Mouse (Mus musculus) R1 (cell line): ENCODE results near the gene Spata3.

Experiments used
- DNase-seq: peaks from one replicate; pipeline ENCODE4 v3.0.0-alpha.2; 2018; ENCODE audit warnings: low read depth, low spot score

The Spata3 gene

DNA sequence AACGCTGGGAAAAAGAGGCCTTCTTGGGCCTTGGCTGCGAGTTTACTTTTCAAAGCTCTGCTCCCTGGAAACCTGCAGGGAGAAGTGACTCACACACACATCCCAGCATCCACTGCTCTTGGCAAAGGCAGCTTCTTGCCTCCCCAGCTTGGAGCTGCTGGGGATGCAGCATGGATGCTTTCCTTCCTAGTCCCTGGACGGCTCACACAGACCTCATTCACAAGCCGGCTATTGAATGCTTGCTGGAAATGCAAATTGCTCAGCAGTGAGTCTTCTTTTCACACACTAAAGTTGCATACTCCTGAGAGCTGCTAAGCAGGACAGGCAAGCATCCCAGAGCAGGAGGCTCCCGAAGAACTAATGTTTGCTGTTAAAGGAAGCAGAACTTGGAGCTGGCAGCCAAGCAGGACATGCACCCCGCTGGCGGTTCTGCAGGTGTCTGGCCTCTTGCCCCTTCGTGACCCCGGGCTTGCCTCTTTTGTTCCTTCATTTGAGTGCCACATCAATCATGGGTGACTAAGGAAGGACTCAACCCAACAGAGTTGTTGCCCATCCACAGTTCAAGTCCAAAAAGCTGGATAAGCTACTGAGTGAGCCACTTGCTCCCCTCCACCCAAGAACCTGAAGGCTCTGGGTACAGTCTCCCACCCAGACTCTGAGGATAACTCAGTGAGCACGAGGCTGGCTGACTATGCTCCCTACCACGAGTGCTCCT, 15.8 kb downstream of the Spata3 start:
- peak; percentile 71 for DNase-seq

DNA sequence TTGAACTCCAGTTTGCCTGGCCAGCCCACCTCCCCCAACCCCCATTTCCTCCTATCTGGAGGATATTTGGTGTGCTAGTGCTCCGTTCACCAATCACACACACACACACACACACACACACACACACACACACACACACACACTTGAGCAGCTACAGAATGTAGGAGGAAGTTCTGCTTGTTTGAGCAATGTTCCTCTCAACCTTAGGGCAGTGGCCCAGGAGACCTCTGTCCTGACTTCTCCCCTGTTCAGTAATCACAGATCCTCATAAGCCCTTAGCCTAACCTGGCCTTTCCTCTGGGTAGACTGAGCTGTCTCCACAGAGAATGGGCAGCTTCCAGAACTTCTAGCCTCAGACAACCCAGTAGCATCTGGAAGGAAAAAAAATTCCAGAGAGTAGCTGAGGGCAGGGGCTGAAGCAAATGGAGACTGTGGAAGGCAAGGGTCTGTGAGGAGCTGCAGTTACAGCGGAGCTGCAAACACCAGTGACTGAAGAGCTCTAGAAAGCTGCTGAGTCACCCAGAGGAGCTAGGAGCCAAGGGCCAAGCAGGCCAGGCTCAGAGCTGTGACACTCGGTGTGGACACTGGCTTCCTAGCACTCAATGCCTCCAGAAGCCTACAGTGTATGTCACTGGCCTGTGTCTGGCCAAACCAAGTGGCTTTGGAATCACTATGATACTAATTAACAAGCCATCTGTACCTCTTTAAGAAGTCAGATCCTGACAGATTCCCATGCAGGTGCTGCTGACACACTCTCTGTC, 21.8 kb downstream of the Spata3 start:
- DNase-seq, result no peak

DNA sequence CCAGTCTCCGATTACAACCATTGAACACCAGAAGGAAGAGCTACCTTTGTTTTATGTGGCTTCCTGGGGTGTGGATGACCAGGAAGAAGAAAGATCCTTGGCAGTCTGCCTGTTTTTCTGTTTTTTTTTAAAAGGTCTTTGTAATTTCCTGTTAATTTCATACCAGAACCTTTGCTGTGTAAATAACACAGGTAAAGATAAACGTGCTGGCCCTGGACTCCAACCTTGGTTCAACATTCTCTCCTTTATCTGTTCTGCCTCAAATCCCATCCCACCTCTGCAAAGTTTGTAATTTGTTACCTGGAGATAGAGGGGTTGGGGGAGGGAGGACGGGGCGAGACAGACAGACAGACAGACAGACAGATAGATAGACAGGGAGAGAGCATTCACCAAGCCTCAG, 23.5 kb downstream of the Spata3 start:
- DNase-seq, result no peak

- DNase-seq, result no peak
Observed at GRCm38 (mm10) chr1:86040817-86041216, 24.2 kb downstream of the Spata3 start.

DNA sequence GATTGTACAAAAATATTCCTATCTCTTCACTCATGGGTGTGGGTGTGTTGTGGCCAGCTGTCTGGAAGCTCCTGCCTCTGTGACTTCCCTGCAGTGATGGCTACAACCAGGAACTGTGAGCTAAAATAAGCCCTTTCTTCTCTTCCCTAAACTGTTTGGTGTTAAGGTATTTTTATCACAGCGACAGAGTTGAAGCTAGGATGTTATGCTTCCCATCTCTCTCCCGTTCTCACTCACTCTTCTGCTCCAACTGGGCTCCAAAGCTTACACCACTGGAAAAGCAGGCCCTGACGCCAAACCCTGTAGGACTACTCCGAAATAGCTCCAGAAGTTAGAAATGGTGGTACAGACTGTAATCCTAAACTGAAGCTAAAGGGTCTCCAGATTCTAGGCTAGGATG, 28.4 kb downstream of the Spata3 start:
- no peak for DNase-seq

- peak; percentile 27 for DNase-seq
Observed at GRCm38 (mm10) chr1:86045848-86046805, 29.5 kb downstream of the Spata3 start, which contains the start of gene 2810459M11Rik. TSS of gene 2810459M11Rik (plus strand) at chr1:86045863.

DNA sequence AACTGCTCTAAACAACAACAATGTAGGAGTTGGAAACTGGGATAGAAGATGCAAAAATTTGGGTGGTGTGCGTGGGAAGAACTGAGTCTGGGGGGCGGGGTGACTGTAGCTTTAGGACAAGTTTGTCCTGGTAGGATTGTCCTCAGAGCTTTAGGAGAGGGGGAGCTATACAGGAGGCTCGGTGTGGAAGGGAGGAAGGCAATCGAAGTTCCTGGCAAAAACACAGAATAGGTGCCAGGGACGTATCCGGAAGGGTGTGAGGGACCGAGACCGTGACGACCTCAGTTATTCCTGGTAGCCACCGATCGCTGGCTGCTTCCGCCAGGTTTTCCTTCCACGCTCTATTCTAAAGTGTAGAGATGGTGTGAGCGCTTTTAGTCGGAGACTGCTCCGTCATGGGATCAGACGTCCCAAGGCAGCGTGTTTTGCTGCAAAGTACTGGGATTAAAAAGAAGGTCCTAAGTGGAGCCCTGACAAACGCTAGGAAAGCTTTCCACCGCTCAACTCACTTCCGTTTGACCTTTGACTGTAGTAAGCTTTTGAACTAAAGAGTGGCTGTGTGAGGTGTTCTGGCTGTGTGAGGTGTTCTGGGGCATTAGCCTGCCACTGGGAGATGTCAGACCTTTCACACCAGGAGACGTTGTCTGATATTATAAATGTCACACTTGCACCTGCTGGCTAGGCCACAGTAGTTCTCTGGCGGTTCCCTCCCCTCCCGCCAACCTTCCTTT, 30.4 kb downstream of the Spata3 start:
- DNase-seq, result peak; percentile 36

GRCm38 (mm10) chr1:86048231-86048630, 31.6 kb downstream of the Spata3 start:
- no peak for DNase-seq

DNA sequence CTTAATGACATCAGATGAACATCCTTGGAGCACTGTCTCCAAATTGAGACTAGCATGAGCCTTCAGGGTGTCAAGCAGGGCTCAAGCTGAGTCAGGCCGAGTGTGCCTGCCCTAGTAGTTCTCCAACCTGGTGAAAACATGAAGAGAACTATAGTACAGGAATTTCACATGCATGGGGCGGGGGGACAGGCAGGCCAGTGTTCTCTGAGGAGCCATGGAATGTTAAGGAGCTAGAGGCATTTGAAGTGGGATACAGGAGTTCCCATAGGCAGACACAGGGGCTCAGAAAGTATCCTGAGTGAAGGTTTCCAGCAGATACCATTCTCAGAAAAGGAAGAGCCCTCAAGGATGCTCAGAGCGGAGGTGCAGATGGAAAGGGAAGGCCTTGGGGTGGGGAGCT, 32.1 kb downstream of the Spata3 start:
- DNase-seq, result no peak

DNA sequence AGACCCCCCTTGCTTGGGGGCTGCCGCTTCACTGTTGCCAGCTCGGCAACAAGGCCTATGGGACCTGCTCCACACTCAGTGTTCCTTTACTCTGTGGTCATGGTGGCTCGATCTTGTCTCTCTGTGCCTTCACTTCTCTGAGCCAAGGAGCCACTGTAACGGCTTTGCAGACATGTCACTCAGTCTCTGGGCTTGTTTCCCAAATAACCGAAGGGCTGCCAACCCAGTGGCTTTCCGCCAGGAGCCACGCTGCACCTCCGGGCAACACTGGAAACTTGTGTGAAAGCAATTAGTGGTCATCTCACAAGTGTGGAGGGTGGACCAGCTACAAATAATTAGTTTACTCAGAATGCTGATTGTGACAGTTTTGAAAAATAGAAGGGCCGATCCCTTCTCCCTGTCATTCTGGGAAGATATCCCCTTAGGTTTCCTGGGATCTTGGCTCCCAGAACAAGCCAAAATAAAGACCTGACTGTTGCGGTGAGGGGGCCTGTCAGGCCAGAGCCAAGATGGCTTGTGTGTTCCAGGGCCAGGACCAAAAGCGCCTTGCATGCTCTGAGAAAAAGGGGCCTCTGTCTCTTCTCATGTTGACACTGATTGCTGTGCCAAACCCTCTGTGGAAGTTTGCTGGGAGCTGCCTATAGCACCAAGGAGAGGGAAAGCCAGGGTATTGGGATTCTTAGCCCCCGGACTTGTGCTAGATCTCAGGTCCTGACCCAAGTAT, 36.7 kb downstream of the Spata3 start:
- DNase-seq, result no peak

DNA sequence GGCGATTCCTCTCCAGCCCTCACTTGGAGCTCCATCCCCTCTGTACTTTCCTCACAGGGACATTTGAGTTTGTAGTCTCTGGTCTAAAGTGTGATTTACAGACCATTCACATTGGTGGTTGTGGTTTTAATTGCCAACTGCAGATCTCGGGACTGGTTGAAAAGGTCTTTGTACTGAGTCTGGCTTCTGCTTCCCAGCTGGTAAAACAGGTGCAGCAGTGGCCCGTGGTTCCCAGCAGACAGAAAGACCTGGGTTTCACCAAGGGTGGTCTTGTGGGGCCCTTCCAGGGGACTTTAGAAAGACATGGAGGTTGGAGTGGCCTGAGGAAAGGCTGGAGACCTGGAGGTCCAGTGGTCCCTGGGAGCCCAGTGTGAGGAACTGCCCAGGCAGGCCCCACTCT, 38.3 kb downstream of the Spata3 start:
- no peak for DNase-seq

DNA sequence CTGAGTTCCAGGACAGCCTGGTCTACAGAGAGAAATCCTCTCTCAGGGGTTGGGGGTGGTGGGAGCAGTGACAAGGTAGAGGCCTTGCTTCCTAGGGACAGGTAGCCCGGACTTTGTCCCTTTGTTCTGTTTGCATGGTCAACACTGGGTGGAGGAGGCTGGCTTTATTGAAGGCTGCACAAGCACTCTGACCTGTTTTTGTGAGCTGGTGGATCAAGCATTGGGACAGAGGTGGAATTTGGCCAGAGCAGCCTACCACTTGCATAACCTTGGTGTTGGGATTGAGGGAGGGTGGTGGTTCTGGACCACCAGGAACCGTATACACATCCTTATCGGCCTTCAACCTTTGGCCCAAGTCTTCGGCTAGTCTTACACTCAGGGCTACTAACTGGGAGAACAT, 39.7 kb downstream of the Spata3 start:
- DNase-seq, result no peak

DNA sequence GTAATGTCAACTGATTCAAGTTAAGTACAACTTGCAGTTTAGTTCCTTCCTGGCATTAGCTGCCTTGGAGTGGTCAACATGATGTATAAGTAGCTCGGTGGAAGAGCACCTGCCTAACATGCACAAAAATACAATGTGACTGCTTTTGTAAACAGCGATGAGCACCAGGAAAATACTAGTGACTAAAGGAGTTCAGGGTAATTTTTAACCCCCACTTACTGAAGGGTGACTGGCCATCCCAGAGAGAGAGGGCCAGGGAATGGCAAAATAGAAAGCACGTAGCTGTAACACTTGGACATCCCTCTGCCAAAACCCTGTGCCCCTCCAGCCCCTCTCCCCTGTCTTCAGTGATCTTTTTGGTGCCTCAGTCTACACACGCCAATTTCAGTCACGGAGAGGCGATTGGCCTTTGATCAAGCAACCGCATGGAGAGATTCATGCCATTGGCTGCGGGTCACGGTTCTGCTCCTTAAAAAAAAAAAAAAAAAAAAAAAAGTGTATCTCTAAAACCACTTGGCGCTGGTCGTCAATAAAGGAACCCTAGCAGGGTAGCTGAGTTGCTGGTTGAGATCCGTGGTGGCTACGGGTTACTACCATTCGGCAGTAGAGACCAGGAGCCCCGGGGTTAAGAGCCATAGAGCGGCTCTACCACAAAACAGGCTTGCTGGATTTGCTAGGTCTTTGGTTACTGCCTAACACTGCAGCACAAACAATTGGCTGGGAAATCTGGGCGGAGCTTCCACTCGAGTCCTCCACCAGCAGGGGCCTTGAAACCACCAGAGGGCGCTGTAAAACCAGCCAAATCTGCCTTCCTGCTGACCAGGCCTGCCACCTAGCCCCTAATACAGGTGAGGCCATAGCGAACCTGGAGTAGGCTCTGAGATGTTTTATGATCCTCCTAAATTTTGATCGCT, 42.5 kb downstream of the Spata3 start:
- DNase-seq, result peak; percentile 97

- DNase-seq, result peak; percentile 84
Observed at GRCm38 (mm10) chr1:86062523-86062922, 45.9 kb downstream of the Spata3 start.

DNA sequence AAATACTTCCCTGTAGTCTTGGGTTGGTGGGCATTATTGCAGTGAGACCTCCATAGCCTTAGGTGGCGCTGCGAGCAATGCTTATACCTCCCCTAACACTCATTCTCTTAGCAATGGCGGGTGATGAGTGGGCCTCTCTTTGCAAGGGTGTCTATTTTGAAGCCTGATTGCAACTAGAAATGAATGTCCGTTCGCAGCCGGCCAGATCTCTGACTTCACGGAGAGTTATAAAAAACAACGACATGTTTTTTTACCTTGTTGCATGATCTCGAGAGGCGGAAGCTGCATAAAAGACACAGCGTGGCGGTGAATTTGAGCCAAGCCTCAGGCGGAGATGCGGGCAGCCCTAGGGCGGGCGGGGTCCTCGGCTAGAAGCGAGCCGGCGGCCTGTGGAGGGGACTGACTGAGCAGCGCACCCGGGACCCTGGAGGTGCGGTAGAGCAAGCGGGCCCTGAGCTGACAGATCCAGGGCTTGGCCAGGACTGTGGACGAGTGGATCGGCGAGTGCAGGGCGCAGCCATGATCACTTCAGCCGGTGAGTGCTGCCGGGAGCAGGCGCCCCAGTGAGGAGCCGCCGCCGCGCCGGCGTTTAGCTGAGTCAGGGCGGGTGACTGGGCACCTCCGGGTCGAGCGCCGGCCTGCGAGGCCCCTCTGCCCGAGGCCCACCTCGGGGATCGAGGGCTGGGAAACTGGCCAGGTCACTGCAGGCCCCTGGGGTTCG, 47.8 kb downstream of the Spata3 start, which contains the start of gene Psmd1:
Gene Psmd1 (plus strand): TSS at position 117 of the 721 bp plus-strand sequence.
- DNase-seq, result peak; percentile 97

DNA sequence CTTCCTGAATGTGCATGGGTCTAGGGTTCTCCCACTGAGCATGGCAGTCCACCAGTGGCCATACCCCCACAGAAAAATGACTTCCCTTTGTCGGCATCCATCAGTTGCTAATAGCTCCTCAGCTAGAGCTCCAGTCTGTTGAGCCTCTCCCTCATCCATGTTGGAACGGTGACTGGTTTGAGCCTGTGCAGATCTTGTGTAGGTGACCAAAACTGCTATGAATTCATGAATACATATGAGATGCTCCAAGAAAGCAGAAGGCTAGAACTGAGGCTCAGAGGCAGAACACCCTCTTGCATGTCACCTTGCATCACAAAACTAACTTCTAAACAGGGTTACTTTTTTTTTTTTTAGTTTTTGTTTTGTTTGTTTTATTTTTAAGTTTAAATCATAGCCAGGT, 59.9 kb downstream of the Spata3 start:
- DNase-seq, result no peak
